Mouse (Mus musculus): ENCODE data around the gene Hydin.

GRCm38 (mm10) chr8:110643177-110643576, 376.4 kb downstream of the Hydin start:
- TF ChIP-seq CTCF (IDR thresholded peaks at IDR 0.05; ENCODE audit: insufficient read depth, low read depth, low read length) (no peak), POLR2A (IDR thresholded peaks at IDR 0.05; ENCODE audit: insufficient read depth, low read depth, low read length) (no peak)

Data from olfactory bulb, adult 2 months (tissue).